In genomic region chr15:82953096-82953495, GRCm38 (mm10) we compare ENCODE assay signal across 22 mouse cellular contexts. TPM values are rescaled to one million over a fixed set of nuclear protein-coding genes. Genes with fewer than 3 reads are reported as not detected.
A peak's percentile ranks its signal among the peaks of the same experiment; 100 is the strongest.
DNase-seq lines count a peak whose midpoint lies in the region; ATAC-seq and TF ChIP-seq lines count a peak whose summit lies in the region.
"Had no signal": no experiment of that assay in that cellular context is flagged by ENCODE, and none has a peak within 500 bp of the region (broad histone marks: within the 10 kb centered on the region; RNA-seq: fewer than 3 reads in every experiment).

No protein-coding gene starts in this region.

- peaks cover 100% of the 10 kb centered on the region for H3K27me3 ChIP-seq in forebrain, embryonic 10.5 days (ENCODE audit: poor library complexity, severe bottlenecking)
- no peaks in the 10 kb centered on the region for H3K27me3 ChIP-seq in forebrain, postnatal 0 days (ENCODE audit: insufficient read depth, low read length)
- 0 out of 2 replicates have a peak, but pooled peaks cover 3% of the 10 kb centered on the region for H3K27me3 ChIP-seq in forebrain, embryonic 14.5 days (replicated peaks; ENCODE audit: control insufficient read depth, insufficient read depth, low read length)
- peaks cover 84% of the 10 kb centered on the region for H3K27me3 ChIP-seq in midbrain, embryonic 12.5 days

- TF ChIP-seq CTCF in forebrain, postnatal 0 days (IDR thresholded peaks at IDR 0.05; ENCODE audit: low read depth), result no peak

- no peaks in the 10 kb centered on the region for H3K9me3 ChIP-seq in forebrain, embryonic 10.5 days
- H3K9me3 ChIP-seq in forebrain, postnatal 0 days (ENCODE audit: low read length), result no peaks in the 10 kb centered on the region
- no peaks in the 10 kb centered on the region for H3K9me3 ChIP-seq in forebrain, embryonic 14.5 days (replicated peaks; ENCODE audit: control insufficient read depth, low read length)
- H3K9me3 ChIP-seq in midbrain, embryonic 12.5 days, result no peaks in the 10 kb centered on the region
- H3K9me3 ChIP-seq: heart, embryonic 10.5 days; kidney, embryonic 15.5 days; stomach, embryonic 15.5 days had no signal

- no peak overlapping the region for H3K4me2 ChIP-seq in forebrain, postnatal 0 days (ENCODE audit: low read depth)
- H3K4me2 ChIP-seq in forebrain, embryonic 14.5 days (ENCODE audit: low read length), result no peak overlapping the region
- peak overlapping the region; percentile 24 for H3K4me2 ChIP-seq in midbrain, embryonic 12.5 days (replicated peaks)
- H3K4me2 ChIP-seq: stomach, embryonic 15.5 days had no signal

- H3K27ac ChIP-seq in forebrain, embryonic 10.5 days, result 0 out of 2 replicates have a peak overlapping the region, but pooled peaks have one; percentile 8
- H3K27ac ChIP-seq in forebrain, postnatal 0 days (ENCODE audit: low read depth, low read length), result no peak overlapping the region
- peak overlapping the region; percentile 62; the same call in 1 of the 2 replicates for H3K27ac ChIP-seq in forebrain, embryonic 14.5 days (ENCODE audit: low read depth, low read length)
- H3K27ac ChIP-seq in midbrain, embryonic 12.5 days (replicated peaks), result peak overlapping the region; percentile 79
- H3K27ac ChIP-seq: heart, embryonic 10.5 days; kidney, embryonic 15.5 days; layer of hippocampus, adult 2 months; stomach, embryonic 15.5 days had no signal

- no peak for DNase-seq in forebrain, embryonic 10.5 days (ENCODE audit: extremely low spot score, low spot score)
- no peak for DNase-seq in forebrain, postnatal 0 days
- DNase-seq in R1 (ENCODE audit: low read depth, low spot score), result peak; percentile 40
- peak; percentile 64 for DNase-seq in forebrain, embryonic 14.5 days (ENCODE audit: low spot score)
- DNase-seq in right cerebral cortex, adult 2 months (ENCODE audit: low spot score in 2 of 2), result no peak
- DNase-seq in kidney, adult 9 months, result no peak
- DNase-seq in kidney, postnatal 10 days, result no peak
- DNase-seq: adrenal gland, adult 2 months; cerebellum, adult 11 months; cerebellum, postnatal 25 days; gastrocnemius, postnatal 36 days; heart, postnatal 14 days; left cerebral cortex, postnatal 4 days; lung, adult 2 months; lung, postnatal 4 days; thymus, adult 2 months had no signal

- H3K4me3 ChIP-seq in forebrain, embryonic 10.5 days, result no peak overlapping the region
- no peak overlapping the region for H3K4me3 ChIP-seq in forebrain, postnatal 0 days (ENCODE audit: low read depth, low read length)
- no peak overlapping the region for H3K4me3 ChIP-seq in forebrain, embryonic 14.5 days (ENCODE audit: low read depth, low read length)
- no peak overlapping the region for H3K4me3 ChIP-seq in midbrain, embryonic 12.5 days
- H3K4me3 ChIP-seq: kidney, embryonic 15.5 days; layer of hippocampus, adult 2 months; stomach, embryonic 15.5 days had no signal

- ATAC-seq in forebrain, postnatal 0 days, result no peak
- peak; percentile 51 for ATAC-seq in forebrain, embryonic 14.5 days
- peak; percentile 9; the same call in 1 of the 2 replicates for ATAC-seq in midbrain, embryonic 12.5 days (ENCODE audit: low FRiP score, low read depth)
- ATAC-seq: inflammation-experienced regulatory T-cells, adult 6 months had no signal

- 29% methylated on average over 4 of the region's 4 CpGs for WGBS in forebrain, embryonic 10.5 days
- 15% methylated on average over 4 of the region's 4 CpGs for WGBS in forebrain, postnatal 0 days
- WGBS in forebrain, embryonic 14.5 days, result 18% methylated on average over 4 of the region's 4 CpGs
- 20% methylated on average over 4 of the region's 4 CpGs for WGBS in midbrain, embryonic 12.5 days

- no peaks in the 10 kb centered on the region for H3K36me3 ChIP-seq in forebrain, embryonic 10.5 days (replicated peaks)
- peaks cover 8% of the 10 kb centered on the region; the same call in 1 of the 2 replicates for H3K36me3 ChIP-seq in forebrain, postnatal 0 days (ENCODE audit: insufficient read depth)
- H3K36me3 ChIP-seq in forebrain, embryonic 14.5 days (ENCODE audit: control insufficient read depth, insufficient read depth, low read length), result no peaks in the 10 kb centered on the region
- H3K36me3 ChIP-seq in midbrain, embryonic 12.5 days, result no peaks in the 10 kb centered on the region
- H3K36me3 ChIP-seq: heart, embryonic 10.5 days; kidney, embryonic 15.5 days; stomach, embryonic 15.5 days had no signal

- H3K9ac ChIP-seq in forebrain, postnatal 0 days, result no peak overlapping the region
- no peak overlapping the region for H3K9ac ChIP-seq in forebrain, embryonic 14.5 days (ENCODE audit: low read length)
- H3K9ac ChIP-seq in midbrain, embryonic 12.5 days (replicated peaks), result no peak overlapping the region
- H3K9ac ChIP-seq: kidney, embryonic 15.5 days; stomach, embryonic 15.5 days had no signal

- peaks cover 90% of the 10 kb centered on the region for H3K4me1 ChIP-seq in forebrain, embryonic 10.5 days
- peaks cover 11% of the 10 kb centered on the region; the same call in 1 of the 2 replicates for H3K4me1 ChIP-seq in forebrain, postnatal 0 days (ENCODE audit: insufficient read depth)
- H3K4me1 ChIP-seq in forebrain, embryonic 14.5 days (ENCODE audit: control insufficient read depth, insufficient read depth, low read length), result peaks cover 26% of the 10 kb centered on the region
- peaks cover 68% of the 10 kb centered on the region for H3K4me1 ChIP-seq in midbrain, embryonic 12.5 days

RNA-seq across cellular contexts. Expression of gene Tcf20, which starts 34.6 kb away (rescaled TPM):
- 6.5 and 7.1 TPM in 2 replicates for polyA plus RNA-seq in forebrain, embryonic 10.5 days (2016; fragmentation: Nextera tagmentation; extraction: Ambion mirVana)
- total RNA-seq in forebrain, postnatal 0 days (2014; rRNA removed), result 120 and 150 TPM in 2 replicates
- 10.3 and 12.2 TPM in 2 replicates for polyA plus RNA-seq in forebrain, postnatal 0 days (2015; fragmentation: Nextera tagmentation; extraction: Ambion mirVana)
- polyA plus RNA-seq in forebrain, embryonic 14.5 days (2014; fragmentation: Nextera tagmentation; extraction: Ambion mirVana), result 17.1 and 17.4 TPM in 2 replicates
- polyA plus RNA-seq in midbrain, embryonic 12.5 days (2016; fragmentation: Nextera tagmentation; extraction: Ambion mirVana), result 13.7 TPM in 2 replicates

Comparison
In these comparisons a context has a peak if more than half of its experiments do, and no peak if none do; other contexts are left out.
1. DNase-seq: peak in R1 (single experiment) and forebrain, embryonic 14.5 days (single experiment); none in forebrain, embryonic 10.5 days (single experiment), forebrain, postnatal 0 days (single experiment), right cerebral cortex, adult 2 months (0 of 2), kidney, adult 9 months (single experiment) and kidney, postnatal 10 days (single experiment).